Mouse (Mus musculus) urinary bladder, adult 2 months (tissue): ENCODE results near the gene E330009J07Rik. TPM values are rescaled to one million over a fixed set of nuclear protein-coding genes. Genes with fewer than 3 reads are reported as not detected.

Experiments used
- DNase-seq: peaks from one replicate; pipeline ENCODE4 v3.0.0; 2022; ENCODE audit warnings: low spot score
- polyA plus RNA-seq: library from polyadenylated mRNA; depleted of rRNA; stranded (reverse); fragments of >200 nt; gene quantifications from 2 replicates; pipeline ENCODE4 v1.2.3, GENCODE M21; 2012

The E330009J07Rik gene
- polyA plus RNA-seq, 1 experiment, result 6.4 TPM

DNA sequence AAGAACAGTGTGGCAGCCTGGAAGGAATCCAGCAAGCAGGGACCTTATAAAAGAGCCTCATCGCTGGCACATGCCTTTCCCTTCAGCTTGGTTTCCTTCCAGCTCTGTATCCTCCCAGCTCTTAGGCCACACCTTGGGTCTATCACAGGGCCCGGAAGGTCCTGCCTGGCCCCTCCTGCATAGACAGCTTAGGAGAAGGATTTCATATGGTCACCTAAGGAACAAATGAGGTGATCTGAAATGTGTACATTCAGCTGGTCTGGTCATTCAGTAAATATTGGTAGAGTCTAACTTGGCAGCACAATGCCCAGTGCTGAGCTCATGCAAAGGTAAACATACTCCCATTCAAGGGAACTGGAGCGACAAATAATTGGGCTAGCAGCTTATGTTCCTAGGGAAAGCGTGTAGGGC, 6.4 kb downstream of the E330009J07Rik start:
- DNase-seq, result no peak

DNA sequence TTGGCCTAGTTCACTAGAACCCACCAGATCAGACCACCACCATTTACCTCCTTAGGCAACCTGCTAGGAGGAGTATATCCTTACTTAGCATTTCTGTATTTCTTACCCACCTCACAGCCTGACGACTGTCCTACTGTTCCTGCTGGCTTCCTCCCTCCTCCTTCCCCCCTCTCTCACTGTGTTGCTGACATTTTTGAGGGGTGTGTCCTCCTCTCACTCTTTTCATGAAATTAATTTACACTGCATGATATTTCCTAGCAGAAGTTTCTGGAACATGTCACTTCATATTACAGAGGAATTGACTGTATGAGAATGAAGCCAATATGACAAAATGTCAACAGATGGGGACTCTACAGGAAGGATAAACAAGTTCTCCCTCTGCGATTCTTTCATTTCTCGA, 7.2 kb downstream of the E330009J07Rik start:
- no peak for DNase-seq

DNA sequence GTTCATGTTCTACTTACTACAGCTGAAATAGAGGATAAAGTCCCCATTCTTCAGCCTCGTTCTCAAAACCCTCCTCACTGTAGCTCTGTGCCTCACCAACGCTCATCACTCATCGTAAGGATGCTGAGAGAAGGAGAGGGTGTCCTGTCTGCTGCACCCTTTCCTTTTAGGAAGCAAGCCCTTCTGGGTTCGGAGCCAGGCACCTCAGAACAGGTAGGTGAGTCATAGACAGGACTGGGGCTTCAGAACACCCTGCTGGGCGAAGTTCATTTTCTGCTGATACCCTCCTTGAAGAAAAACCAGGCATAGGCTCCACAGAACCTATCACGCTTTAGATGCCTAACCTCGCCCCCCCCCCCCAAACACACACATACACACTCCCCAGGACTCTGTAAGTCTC, 8.5 kb downstream of the E330009J07Rik start:
- DNase-seq, result no peak

DNA sequence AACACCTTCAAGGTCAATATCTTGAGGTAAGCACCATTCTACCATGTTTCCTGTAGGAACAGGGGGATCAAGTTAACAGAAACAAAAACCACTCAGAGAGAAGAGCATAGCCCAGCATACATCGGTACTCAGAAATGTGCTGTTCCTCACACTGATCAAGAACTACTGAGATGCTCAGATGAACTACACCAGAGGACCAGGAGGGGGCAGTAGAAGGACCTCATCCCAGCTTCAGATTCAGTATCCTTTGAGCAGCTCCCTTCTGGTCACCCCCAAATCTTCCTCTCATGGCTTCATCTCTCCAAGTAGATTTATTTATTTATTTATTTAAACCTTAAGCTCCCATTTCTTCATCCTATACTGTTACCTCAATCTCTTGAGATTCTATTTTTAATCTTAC, 12.2 kb downstream of the E330009J07Rik start:
- no peak for DNase-seq

GRCm38 (mm10) chr6:40423013-40423412, 12.9 kb downstream of the E330009J07Rik start:
- no peak for DNase-seq

DNA sequence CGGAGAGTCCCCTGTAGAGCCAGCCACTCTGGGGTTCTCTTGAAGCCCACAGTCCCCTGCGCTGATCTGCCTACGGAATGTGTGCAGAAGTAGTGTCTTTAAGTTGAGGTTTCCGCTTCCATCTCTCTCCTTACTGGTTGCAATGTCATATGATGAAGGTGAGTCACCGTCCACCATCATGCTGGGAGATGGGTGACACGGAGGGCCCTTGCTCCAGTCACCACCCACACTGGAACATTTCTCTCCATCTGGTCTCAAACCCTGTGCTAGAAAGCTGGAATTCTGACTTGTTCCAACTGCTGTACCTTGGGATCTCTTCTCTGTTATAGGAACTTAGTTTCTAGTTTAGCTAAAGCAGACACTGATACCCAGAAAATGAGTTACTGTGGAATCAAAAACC, 14.8 kb downstream of the E330009J07Rik start:
- DNase-seq, result no peak

GRCm38 (mm10) chr6:40418386-40418785, 17.5 kb downstream of the E330009J07Rik start:
- no peak for DNase-seq

DNA sequence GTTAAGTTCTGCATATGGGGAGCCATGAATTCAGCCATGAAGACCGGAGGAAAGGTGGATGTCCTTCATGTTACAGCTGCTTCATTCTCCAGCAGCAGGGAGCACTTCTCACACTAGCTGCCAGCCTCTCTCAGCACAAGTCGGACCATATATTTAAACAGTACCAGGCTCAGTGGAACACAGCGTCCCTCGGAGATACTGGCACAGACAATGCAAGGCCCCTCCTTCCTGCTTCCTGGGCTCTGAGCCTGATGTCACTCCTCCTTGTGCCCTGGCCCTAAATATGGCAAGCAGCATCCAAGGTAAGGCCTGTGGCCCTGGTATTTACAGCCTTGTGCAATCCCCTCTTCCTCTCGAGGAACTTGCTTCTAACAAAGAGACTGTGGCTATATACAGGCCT, 20.1 kb downstream of the E330009J07Rik start:
- no peak for DNase-seq

DNA sequence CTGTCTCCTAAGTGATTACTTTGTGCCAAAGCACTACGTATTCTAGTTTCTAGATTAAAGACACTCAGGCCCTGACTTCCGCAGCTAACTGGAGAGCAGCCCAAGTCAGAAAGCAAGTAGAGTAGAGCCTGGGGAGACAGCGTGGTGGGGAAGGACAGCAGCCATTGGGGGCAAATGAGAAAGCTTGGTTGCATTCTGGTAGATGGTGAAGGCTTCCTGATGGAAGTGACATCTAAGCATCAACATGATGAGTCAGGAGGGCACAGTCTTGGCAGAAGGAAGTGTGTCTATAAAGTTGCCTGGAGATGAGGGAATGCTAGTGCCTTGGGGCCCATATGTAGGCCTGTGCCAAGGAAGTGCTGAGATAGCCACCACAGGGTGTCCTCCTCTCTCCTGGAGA, 22.4 kb downstream of the E330009J07Rik start:
- DNase-seq, result no peak

- DNase-seq, result no peak
These were observed 22.9 kb downstream of the E330009J07Rik start for GRCm38 (mm10) chr6:40413046-40413445.

DNA sequence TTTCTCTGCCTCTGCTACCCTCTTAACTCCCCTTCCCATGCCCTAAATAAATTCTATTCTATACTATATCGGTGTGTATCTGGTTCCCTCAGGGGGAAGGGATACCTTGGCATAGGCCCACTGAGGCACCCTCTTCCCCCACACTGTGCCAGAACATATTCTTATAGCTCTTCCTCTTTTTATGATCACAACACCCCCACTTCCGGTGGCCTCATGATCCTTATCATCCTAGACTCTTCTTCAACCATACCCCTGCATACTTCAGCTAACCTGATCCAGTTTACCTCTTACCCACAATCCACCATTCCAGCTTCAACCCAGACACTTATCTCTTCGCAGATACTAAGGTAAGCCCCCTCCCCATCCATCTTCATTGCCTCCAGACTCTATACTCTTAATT, 24.9 kb downstream of the E330009J07Rik start:
- DNase-seq, result no peak

- no peak for DNase-seq
These were observed 32.2 kb downstream of the E330009J07Rik start for GRCm38 (mm10) chr6:40403640-40404285.

GRCm38 (mm10) chr6:40402031-40402430, 33.9 kb downstream of the E330009J07Rik start:
- no peak for DNase-seq

- no peak for DNase-seq
These were observed 42.7 kb downstream of the E330009J07Rik start for GRCm38 (mm10) chr6:40393213-40393612.

DNA sequence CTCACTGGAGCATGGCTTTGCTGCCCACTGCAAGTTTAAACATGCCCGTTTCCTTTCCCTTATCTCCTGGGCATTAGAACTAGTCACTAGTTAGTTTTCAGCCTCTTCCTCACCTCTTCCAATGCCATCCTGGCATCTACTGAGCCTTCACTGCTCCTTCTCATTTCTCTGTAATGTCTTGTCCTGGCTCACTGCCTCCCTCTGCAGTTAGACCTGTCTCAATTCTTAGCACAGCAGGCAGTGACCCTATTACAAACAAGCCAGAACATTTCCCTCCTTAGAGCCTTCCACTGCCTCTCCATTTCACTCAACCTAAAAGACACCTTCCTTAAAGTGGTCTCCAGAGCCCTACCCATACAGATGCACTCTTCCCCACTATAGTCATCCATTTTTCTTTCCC, 45.0 kb downstream of the E330009J07Rik start:
- no peak for DNase-seq

DNA sequence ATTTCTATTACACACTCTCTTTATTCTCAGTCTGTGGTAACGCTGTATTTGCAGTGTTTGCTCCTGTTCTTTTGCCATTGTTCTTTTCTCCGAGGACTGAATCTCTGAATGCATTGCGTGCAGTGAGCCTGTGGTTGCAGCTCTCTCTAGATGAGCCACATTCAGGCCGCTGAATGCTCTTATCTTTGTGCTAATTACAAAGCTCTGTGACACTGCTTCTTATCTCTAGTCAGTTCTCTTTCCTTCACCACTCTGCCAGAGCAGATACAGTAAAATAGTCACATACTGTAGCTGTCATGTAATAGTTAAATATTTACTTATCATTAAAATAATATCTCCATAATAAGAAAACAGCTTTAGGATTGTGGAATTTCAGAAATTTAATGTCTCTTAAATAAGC, 47.3 kb downstream of the E330009J07Rik start:
- no peak for DNase-seq

DNA sequence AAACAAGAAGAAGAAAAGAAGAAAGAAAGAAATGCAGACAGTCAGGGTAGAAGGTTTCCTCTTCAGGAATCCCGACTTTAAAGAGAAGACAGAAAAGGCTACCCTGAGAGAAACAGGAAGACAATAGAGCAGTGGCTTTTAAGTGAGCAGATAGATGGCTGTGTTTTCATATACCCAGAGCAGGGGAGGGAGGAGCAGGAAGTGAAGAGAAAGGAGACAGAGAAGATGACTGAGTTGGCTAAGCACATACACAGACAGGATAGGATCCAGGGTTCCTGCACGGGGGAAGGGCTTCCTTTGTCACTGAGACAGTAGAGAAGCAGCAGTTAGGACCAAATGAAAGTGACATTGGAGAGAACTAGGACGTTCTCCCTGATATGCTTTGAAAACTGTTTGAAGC, 50.3 kb downstream of the E330009J07Rik start:
- DNase-seq, result no peak

- no peak for DNase-seq
These were observed 54.0 kb downstream of the E330009J07Rik start for GRCm38 (mm10) chr6:40381908-40382307.

GRCm38 (mm10) chr6:40380181-40380580, 55.8 kb downstream of the E330009J07Rik start:
- DNase-seq, result no peak

GRCm38 (mm10) chr6:40371031-40371430, 64.9 kb downstream of the E330009J07Rik start:
- DNase-seq, result no peak

DNA sequence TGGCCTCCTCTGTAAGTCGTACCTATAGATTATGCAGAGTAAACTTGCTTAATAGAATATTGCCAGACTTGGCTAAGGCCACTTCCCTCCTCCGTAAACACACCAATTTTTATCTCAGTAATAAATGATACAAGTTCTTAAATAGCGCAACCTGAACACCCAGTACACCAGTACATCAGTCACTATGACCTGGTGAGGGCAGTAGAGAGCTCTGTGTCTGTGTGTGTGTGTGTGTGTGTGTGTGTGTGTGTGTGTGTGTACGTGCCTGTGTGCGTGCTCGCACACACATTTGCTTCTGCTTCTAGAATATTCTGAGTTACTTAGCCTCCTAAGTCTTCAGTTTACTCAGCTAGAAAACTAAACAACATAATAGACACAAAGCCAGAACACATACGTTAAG, 82.6 kb downstream of the E330009J07Rik start:
- no peak for DNase-seq
